Mouse (Mus musculus): ENCODE results near the gene Fermt3. TPM values are rescaled to one million over a fixed set of nuclear protein-coding genes. Genes with fewer than 3 reads are reported as not detected.
A peak's percentile ranks its signal among the peaks of the same experiment; 100 is the strongest.

Gene Fermt3
- polyA plus RNA-seq, 1 experiment from 2014 or later, result 16.0 TPM

GRCm38 (mm10) chr19:7062916-7063315 lies 43.6 kb upstream of the Fermt3 start:
- DNase-seq (ENCODE audit: low spot score), result no peak
- no peak overlapping the region for H3K4me3 ChIP-seq (ENCODE audit: low read depth, low read length)
- WGBS, result 86% methylated on average over 8 of the region's 8 CpGs
- no peak overlapping the region for H3K9ac ChIP-seq (replicated peaks; ENCODE audit: low read depth)
- H3K27me3 ChIP-seq (replicated peaks; ENCODE audit: insufficient read depth, low read length), result no peaks in the 10 kb centered on the region
- H3K36me3 ChIP-seq (ENCODE audit: insufficient read depth, low read length), result no peaks in the 10 kb centered on the region
- H3K4me1 ChIP-seq (ENCODE audit: insufficient read depth, low read depth, low read length), result peaks cover 4% of the 10 kb centered on the region; the same call in 1 of the 2 replicates
- no peak for ATAC-seq
- no peaks in the 10 kb centered on the region for H3K9me3 ChIP-seq (ENCODE audit: low read length)
- H3K4me2 ChIP-seq (replicated peaks; ENCODE audit: low read depth, low read length), result no peak overlapping the region
- no peak overlapping the region for H3K27ac ChIP-seq (ENCODE audit: low read length)
- TF ChIP-seq CTCF (IDR thresholded peaks at IDR 0.05) (no peak), EP300 (IDR thresholded peaks at IDR 0.05) (no peak)

DNA sequence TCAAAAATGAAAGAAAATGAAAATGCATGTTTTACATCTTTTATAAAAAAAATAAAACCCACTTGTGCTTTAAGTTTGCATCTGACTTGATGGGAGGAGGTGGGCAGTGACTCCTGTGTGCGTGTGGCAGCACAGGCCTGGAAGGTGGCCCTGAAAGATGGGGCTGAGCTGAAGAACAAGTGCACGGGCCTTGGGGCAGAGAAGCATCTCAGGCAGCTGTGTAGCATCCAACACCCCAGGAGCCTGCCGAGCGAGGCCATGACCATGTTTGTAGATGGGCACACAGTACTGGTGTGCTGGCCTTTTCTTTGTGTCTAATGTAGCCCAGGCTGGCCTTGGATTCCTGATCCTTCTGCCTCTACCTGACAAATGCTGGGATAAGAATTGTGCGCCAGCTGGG lies 42.8 kb upstream of the Fermt3 start:
- Histone ChIP-seq H3K36me3 (ENCODE audit: insufficient read depth, low read length) (no peaks in the 10 kb centered on the region), H3K9ac (replicated peaks; ENCODE audit: low read depth) (no peak overlapping the region), H3K27me3 (replicated peaks; ENCODE audit: insufficient read depth, low read length) (no peaks in the 10 kb centered on the region), H3K4me1 (ENCODE audit: insufficient read depth, low read depth, low read length) (peaks cover 6% of the 10 kb centered on the region; the same call in 1 of the 2 replicates), H3K4me3 (ENCODE audit: low read depth, low read length) (no peak overlapping the region), H3K9me3 (ENCODE audit: low read length) (no peaks in the 10 kb centered on the region), H3K4me2 (replicated peaks; ENCODE audit: low read depth, low read length) (no peak overlapping the region), H3K27ac (ENCODE audit: low read length) (no peak overlapping the region)
- WGBS, result 91% methylated on average over 5 of the region's 5 CpGs
- no peak for ATAC-seq
- DNase-seq (ENCODE audit: low spot score), result no peak
- TF ChIP-seq CTCF (IDR thresholded peaks at IDR 0.05) (no peak), EP300 (IDR thresholded peaks at IDR 0.05) (no peak)

DNA sequence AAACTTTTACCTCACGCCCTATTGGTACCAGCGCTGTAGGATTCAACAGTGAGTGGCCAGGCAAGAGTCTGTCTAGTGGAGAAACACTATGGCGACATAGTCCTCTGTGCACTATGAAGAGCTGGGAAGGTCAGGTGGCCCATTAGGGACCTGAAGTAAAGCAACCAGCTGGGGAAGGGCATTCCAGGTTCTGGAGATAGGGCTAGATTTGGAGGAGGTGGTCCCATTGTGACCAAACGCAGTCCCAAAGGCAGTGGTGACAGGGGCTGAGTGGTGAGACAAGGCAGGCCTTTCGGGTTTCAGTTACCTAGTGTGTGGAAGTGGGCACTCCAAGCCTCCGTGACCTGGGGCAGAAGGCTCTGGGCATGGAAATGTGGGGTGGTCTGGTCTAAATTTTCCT lies 39.3 kb upstream of the Fermt3 start:
- no peaks in the 10 kb centered on the region for H3K36me3 ChIP-seq (ENCODE audit: insufficient read depth, low read length)
- no peak for ATAC-seq
- 0 out of 2 replicates have a peak overlapping the region, but pooled peaks have one; percentile 99 for H3K4me2 ChIP-seq (replicated peaks; ENCODE audit: low read depth, low read length)
- WGBS, result 68% methylated on average over 6 of the region's 6 CpGs
- TF ChIP-seq EP300 (IDR thresholded peaks at IDR 0.05) (no peak), CTCF (IDR thresholded peaks at IDR 0.05) (no peak)
- no peak overlapping the region for H3K9ac ChIP-seq (replicated peaks; ENCODE audit: low read depth)
- H3K27ac ChIP-seq (ENCODE audit: low read length), result no peak overlapping the region
- peaks cover 7% of the 10 kb centered on the region; the same call in 1 of the 2 replicates for H3K4me1 ChIP-seq (ENCODE audit: insufficient read depth, low read depth, low read length)
- no peak for DNase-seq (ENCODE audit: low spot score)
- H3K27me3 ChIP-seq (replicated peaks; ENCODE audit: insufficient read depth, low read length), result no peaks in the 10 kb centered on the region
- no peaks in the 10 kb centered on the region for H3K9me3 ChIP-seq (ENCODE audit: low read length)
- H3K4me3 ChIP-seq (ENCODE audit: low read depth, low read length), result no peak overlapping the region

- peak; percentile 95 for DNase-seq (ENCODE audit: low spot score)
- peak overlapping the region; percentile 62; the same call in 1 of the 2 replicates for H3K27ac ChIP-seq (ENCODE audit: low read length)
- peaks cover 7% of the 10 kb centered on the region; the same call in 1 of the 2 replicates for H3K4me1 ChIP-seq (ENCODE audit: insufficient read depth, low read depth, low read length)
- peak; percentile 88 for ATAC-seq
- peak overlapping the region; percentile 67 for H3K4me3 ChIP-seq (ENCODE audit: low read depth, low read length)
- 2% methylated on average over 15 of the region's 15 CpGs for WGBS
- TF ChIP-seq CTCF (IDR thresholded peaks at IDR 0.05), result peak; percentile 70
- TF ChIP-seq EP300 (IDR thresholded peaks at IDR 0.05), result no peak
- H3K9me3 ChIP-seq (ENCODE audit: low read length), result no peaks in the 10 kb centered on the region
- no peaks in the 10 kb centered on the region for H3K27me3 ChIP-seq (replicated peaks; ENCODE audit: insufficient read depth, low read length)
- H3K4me2 ChIP-seq (replicated peaks; ENCODE audit: low read depth, low read length), result peak overlapping the region; percentile 99
- no peak overlapping the region for H3K9ac ChIP-seq (replicated peaks; ENCODE audit: low read depth)
- no peaks in the 10 kb centered on the region for H3K36me3 ChIP-seq (ENCODE audit: insufficient read depth, low read length)
These were observed 38.5 kb upstream of the Fermt3 start for GRCm38 (mm10) chr19:7057722-7058207.

GRCm38 (mm10) chr19:7057126-7057721 lies 38.0 kb upstream of the Fermt3 start:
- Histone ChIP-seq H3K27ac (ENCODE audit: low read length) (peak overlapping the region; percentile 62), H3K4me2 (replicated peaks; ENCODE audit: low read depth, low read length) (peak overlapping the region; percentile 99), H3K9me3 (ENCODE audit: low read length) (no peaks in the 10 kb centered on the region), H3K27me3 (replicated peaks; ENCODE audit: insufficient read depth, low read length) (no peaks in the 10 kb centered on the region), H3K4me1 (ENCODE audit: insufficient read depth, low read depth, low read length) (peaks cover 7% of the 10 kb centered on the region; the same call in 1 of the 2 replicates), H3K9ac (replicated peaks; ENCODE audit: low read depth) (peak overlapping the region; percentile 51), H3K4me3 (ENCODE audit: low read depth, low read length) (peak overlapping the region; percentile 67), H3K36me3 (ENCODE audit: insufficient read depth, low read length) (no peaks in the 10 kb centered on the region)
- peak; percentile 14 for DNase-seq (ENCODE audit: low spot score)
- ATAC-seq, result peak; percentile 39
- WGBS, result 3% methylated on average over 16 of the region's 16 CpGs
- TF ChIP-seq EP300 (IDR thresholded peaks at IDR 0.05), result no peak
- TF ChIP-seq CTCF (IDR thresholded peaks at IDR 0.05), result no peak

DNA sequence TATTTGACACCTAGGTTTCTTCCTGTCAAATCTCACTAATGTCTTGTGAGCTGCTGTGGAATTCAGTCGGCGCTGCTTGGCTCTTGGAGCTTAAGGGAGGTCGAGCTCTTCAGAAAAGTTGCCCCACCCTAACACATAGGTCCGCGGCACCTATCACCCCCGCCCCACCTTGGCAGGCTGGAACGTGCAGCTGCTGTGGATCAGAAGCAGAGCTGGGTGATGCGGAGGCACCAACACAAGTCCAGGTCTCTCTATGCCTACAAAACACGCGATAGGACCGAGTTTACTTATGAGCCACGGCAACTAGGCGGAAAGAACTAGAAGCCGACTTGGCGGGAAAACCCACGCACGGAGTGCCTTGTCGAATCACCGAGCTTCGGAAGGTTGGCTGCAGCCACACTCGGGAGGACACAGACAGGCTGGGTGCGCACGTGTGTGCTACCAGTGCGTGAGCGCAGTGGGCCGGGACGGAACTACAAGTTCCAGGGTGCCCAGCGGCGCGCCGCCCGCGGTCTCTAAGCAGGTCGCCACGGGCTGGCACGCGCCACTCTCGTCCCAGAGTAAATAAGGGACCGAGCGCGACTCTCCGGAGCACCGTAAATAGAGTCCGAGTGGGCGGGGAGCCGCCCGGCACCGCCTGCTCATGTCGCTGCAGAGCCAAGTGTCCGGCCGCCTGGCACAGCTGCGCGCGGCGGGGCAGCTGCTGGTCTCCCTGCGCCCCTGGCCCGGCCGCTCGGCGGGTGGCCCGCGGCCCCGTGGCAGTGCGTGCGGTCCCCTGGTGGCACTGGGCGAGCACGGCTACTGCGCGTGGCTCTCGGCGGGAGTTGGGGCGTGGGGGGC lies 37.2 kb upstream of the Fermt3 start, which contains the start of gene Macrod1:
Macrod1 (plus strand) TSS at position 563 of the 840 bp plus-strand sequence.
- Histone ChIP-seq H3K9ac (replicated peaks; ENCODE audit: low read depth) (peak within 1 kb of the TSS; percentile 51), H3K4me3 (ENCODE audit: low read depth, low read length) (peak within 1 kb of the TSS; percentile 67), H3K27ac (ENCODE audit: low read length) (peak within 1 kb of the TSS; percentile 62), H3K4me1 (ENCODE audit: insufficient read depth, low read depth, low read length) (peaks cover 7% of the 10 kb centered on the region; the same call in 1 of the 2 replicates), H3K9me3 (ENCODE audit: low read length) (no peaks in the 10 kb centered on the region), H3K27me3 (replicated peaks; ENCODE audit: insufficient read depth, low read length) (no peaks in the 10 kb centered on the region), H3K36me3 (ENCODE audit: insufficient read depth, low read length) (no peaks in the 10 kb centered on the region), H3K4me2 (replicated peaks; ENCODE audit: low read depth, low read length) (peak within 1 kb of the TSS; percentile 99)
- WGBS, result 2% methylated on average over 53 of the region's 72 CpGs
- peak; percentile 72 for ATAC-seq
- no peak for TF ChIP-seq EP300 (IDR thresholded peaks at IDR 0.05)
- TF ChIP-seq CTCF (IDR thresholded peaks at IDR 0.05), result 0 out of 2 replicates have a peak, but pooled peaks have one; percentile 10
- DNase-seq (ENCODE audit: low spot score), result peak; percentile 84
